ENCODE assay signal across 7 mouse cellular contexts in genomic region chr11:96124052-96124914, GRCm38 (mm10). TPM values are rescaled to one million over a fixed set of nuclear protein-coding genes. Genes with fewer than 3 reads are reported as not detected.
DNase-seq lines count a peak whose midpoint lies in the region; ATAC-seq and TF ChIP-seq lines count a peak whose summit lies in the region.

No protein-coding gene starts in this region.

- no peaks in the 10 kb centered on the region for H3K36me3 ChIP-seq in liver, embryonic 16.5 days (ENCODE audit: control insufficient read depth, insufficient read depth)

- peak; percentile 35 to 36 for DNase-seq in B cell, adult 2 months
- peak; percentile 80 for DNase-seq in ES-CJ7 (ENCODE audit: low read depth, low spot score)
- DNase-seq in induced T-regulatory cell, adult 2 months (ENCODE audit: low read depth), result peak; percentile 11
- peak; percentile 27 for DNase-seq in ovary, postnatal 14 days (ENCODE audit: low spot score)
- DNase-seq in cerebellum, adult 11-12 months, result no peak

- peaks cover 30% of the 10 kb centered on the region for H3K27me3 ChIP-seq in liver, embryonic 16.5 days (ENCODE audit: control insufficient read depth, insufficient read depth, low read depth, low read length)

- no peak for ATAC-seq in liver, embryonic 16.5 days (ENCODE audit: low read depth)

- peak overlapping the region; percentile 37 for H3K4me3 ChIP-seq in embryonic fibroblast, embryonic 13.5 days (ENCODE audit: insufficient read depth, low read length)
- H3K4me3 ChIP-seq in liver, embryonic 16.5 days (ENCODE audit: low read depth, low read length), result peak overlapping the region; percentile 37

- H3K27ac ChIP-seq in embryonic fibroblast, embryonic 13.5 days (ENCODE audit: insufficient read depth, low read length), result no peak overlapping the region
- H3K27ac ChIP-seq in liver, embryonic 16.5 days (ENCODE audit: low read length), result no peak overlapping the region

- no peak for TF ChIP-seq POLR2A in embryonic fibroblast, embryonic 13.5 days (IDR thresholded peaks at IDR 0.05; ENCODE audit: low read depth, low read length)

- 2% methylated on average over 45 of the region's 45 CpGs for WGBS in liver, embryonic 16.5 days (ENCODE audit: insufficient replicate concordance)

- no peaks in the 10 kb centered on the region for H3K9me3 ChIP-seq in liver, embryonic 16.5 days (replicated peaks; ENCODE audit: control insufficient read depth, low read length)

- peak overlapping the region; percentile 53 for H3K4me2 ChIP-seq in liver, embryonic 16.5 days (ENCODE audit: low read depth, low read length)

- peaks cover 4% of the 10 kb centered on the region; the same call in 1 of the 2 replicates for H3K4me1 ChIP-seq in embryonic fibroblast, embryonic 13.5 days (ENCODE audit: control insufficient read depth, insufficient read depth, low read length)
- H3K4me1 ChIP-seq in liver, embryonic 16.5 days (ENCODE audit: control insufficient read depth, low read depth, low read length), result peaks cover 3% of the 10 kb centered on the region; the same call in 1 of the 2 replicates

- TF ChIP-seq CTCF in embryonic fibroblast, embryonic 13.5 days (IDR thresholded peaks at IDR 0.05; ENCODE audit: borderline replicate concordance, insufficient read depth, low read length), result no peak

- H3K9ac ChIP-seq in liver, embryonic 16.5 days (ENCODE audit: low read depth, low read length), result no peak overlapping the region

RNA-seq across cellular contexts. Expression of gene Ttll6, which starts 9.3 kb away (rescaled TPM):
- polyA plus RNA-seq in embryonic fibroblast, embryonic 13.5 days (2011; ENCODE audit: insufficient read length, low read depth, missing spikeins), result not detected in 2 replicates
- polyA plus RNA-seq in liver, embryonic 16.5 days (2015; fragmentation: Nextera tagmentation; extraction: Ambion mirVana), result not detected in 2 replicates

RNA-seq across cellular contexts. Expression of gene Calcoco2, which starts 12.5 kb away (rescaled TPM):
- not detected in 2 replicates for polyA plus RNA-seq in embryonic fibroblast, embryonic 13.5 days (2011; ENCODE audit: insufficient read length, low read depth, missing spikeins)
- polyA plus RNA-seq in liver, embryonic 16.5 days (2015; fragmentation: Nextera tagmentation; extraction: Ambion mirVana), result not detected in 2 replicates

RNA-seq across cellular contexts. Expression of gene Atp5g1, which starts 48.8 kb away (rescaled TPM):
- 206 and 212 TPM in 2 replicates for polyA plus RNA-seq in embryonic fibroblast, embryonic 13.5 days (2011; ENCODE audit: insufficient read length, low read depth, missing spikeins)
- polyA plus RNA-seq in liver, embryonic 16.5 days (2015; fragmentation: Nextera tagmentation; extraction: Ambion mirVana), result 471 and 479 TPM in 2 replicates

RNA-seq across cellular contexts. Expression of gene Ube2z, which starts 59.1 kb away (rescaled TPM):
- 79.3 and 80.1 TPM in 2 replicates for polyA plus RNA-seq in embryonic fibroblast, embryonic 13.5 days (2011; ENCODE audit: insufficient read length, low read depth, missing spikeins)
- polyA plus RNA-seq in liver, embryonic 16.5 days (2015; fragmentation: Nextera tagmentation; extraction: Ambion mirVana), result 13.2 TPM in 2 replicates
